Mouse (Mus musculus) cerebral cortex, adult 2 months (tissue): Measurements from ENCODE around the gene Rhoj.

Experiments used
- WGBS: fragments of 180-500 bp; shearing (Covaris S2); methylation state at CpG from one replicate; pipeline ENCODE4 v1.1.7; 2018; 5-methylcytosine and 5-hydroxymethylcytosine counted together

Rhoj gene

DNA sequence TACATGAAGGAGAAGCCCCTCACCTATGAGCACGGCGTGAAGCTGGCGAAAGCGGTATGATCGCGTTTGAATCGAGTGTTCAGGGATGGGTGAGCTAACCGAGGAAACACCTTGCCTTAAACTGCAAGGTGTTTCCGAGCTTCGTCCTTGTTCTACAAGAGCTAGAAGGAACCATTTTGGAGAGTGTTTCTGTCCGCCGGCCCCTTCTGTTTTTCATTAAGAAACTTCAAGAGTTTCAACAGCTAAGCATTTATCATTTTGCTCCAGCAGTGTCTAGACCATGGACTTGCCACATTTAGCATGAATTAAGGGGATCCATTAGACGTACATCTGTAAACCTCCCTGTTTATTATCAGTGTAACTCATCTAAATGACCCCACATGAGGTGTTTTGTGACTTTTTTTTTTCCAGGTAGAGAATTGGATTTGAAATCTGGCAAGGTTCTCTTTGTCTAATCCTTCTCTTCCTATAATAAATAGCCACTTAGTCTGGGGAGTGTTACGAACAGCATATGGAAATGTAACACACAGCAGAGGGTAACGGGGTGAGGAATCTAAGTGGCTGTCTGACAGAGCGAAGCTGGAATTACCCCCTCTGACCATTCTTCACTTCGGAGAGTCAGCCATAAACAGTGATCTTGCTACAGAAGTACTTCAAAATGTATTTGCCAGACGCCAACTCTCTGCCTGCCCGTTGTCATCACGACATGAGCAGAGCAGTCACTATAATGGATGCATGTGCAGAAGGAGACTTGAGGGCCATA lies 86.1 kb downstream of the Rhoj start:
- WGBS = 91% methylated on average over 20 of the region's 20 CpGs

DNA sequence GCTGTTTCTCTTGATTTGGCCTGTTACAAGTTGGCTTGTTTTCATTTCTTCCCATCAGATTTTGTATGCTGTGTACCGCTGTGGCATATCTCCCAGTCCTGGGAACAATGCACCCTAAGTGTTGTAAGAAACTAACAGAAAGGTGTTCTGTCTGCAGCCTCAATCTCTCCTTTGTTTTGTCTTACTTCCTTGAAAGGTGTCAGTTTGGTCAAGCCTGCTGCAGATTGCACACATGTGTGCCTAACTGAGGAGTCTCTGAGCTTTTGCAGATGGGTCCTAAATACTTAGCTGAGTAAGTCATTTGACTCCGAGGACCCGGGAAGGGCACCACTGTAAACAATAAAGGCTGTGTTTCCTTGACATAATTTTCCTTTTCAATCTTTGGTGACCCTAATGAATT lies 88.5 kb downstream of the Rhoj start:
- WGBS = 51% methylated on average over 3 of the region's 3 CpGs

DNA sequence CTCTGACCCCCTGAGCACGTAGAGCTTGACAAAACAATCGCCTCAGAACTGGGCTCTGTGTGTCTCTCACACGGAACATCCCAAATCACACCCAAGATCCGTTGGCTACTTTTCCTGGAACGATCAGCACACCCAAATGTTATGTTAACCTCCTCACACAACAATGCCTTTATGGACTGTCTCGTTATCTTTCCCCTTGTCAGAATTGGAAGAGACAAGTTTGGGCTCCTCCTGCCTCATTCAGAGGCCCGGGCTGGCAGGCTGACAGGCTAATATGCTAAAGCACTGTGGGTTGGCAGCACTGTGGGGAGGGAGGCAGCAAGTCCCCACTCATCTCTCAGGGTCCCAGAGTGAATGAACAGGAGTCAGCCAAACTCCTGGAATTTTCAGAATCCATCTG lies 89.0 kb downstream of the Rhoj start:
- WGBS = 57% methylated on average over 7 of the region's 7 CpGs

DNA sequence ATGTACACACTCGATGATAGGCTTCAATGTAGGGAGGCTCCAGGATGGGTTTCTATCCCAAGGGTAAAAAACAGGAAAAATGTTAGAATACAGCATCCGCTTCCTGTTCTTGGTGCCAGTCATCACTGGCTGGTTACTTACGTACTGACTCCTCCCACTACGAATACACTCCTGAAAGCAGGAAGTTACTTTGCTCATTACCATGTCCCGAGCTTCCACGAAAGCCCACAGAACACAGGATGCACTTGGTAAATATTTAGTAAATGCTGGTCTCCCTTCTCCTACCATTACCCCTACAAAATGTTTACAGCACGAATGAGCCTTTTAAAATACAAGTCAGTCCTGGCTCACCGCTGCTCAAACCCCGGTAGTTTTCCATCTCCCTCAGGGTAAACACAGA lies 104.8 kb downstream of the Rhoj start:
- WGBS = 79% methylated on average over 9 of the region's 9 CpGs

DNA sequence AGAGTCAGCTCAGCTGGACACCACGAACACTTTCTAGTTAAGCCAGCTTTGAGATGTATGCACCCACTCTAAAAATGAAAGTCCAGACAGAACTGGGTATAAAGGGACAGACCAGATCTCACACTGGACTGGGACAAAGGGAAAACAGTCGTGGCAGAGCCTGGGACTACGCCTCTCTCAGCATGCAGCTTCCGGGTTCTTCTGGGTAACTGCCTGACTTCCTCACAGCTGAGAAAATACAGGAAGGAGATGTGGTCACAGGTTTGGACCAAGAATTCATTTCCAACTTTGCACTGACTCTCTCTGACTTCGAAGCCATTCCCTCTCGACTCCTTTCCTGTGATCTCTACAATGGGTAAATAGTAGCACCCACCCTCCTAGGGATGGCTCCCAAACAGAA lies 106.9 kb downstream of the Rhoj start:
- WGBS = 76% methylated on average over 6 of the region's 6 CpGs

DNA sequence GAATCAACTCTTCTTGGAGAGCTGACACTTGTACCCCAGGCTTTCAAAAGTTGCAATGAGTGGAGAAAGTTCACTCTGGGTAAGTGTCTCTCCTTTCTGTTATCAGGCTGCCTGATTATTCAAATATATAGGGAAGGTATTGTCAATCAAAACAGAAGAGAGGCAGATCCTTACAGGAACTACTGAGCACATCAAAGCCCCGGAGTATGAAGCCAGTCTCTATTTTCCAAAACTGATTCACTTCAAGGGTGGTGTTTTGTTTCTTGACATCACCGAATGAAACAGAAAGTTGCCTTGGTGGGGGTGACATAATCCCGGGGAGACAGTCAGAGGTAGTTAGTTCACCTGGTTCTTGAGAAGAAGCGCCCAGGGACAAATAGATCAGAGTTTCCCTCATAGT lies 108.6 kb downstream of the Rhoj start, which contains the start of gene Gphb5:
Gene Gphb5, minus strand, starts transcription at position 101 of the 400 bp plus-strand sequence.
- 88% methylated on average over 4 of the region's 4 CpGs for WGBS

DNA sequence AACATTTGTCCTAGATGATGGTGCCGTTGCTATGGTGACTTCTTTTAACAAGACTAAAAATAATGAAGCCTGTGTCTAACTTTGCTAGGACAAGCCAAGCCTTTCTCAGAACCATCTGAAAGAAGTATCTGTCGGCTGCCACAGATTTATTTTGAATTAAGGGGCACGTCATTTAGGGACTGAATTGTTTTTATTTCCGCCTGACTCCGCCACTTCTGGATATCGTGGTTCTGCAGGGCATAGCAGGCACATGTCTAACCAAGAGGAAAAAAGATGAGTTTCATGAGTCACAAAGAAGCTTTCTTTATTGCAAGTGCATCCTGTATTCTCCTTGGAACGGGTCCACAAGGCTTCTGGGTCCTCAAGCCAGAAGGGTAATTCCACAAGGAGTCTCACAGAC lies 116.2 kb downstream of the Rhoj start:
- 24% methylated on average over 7 of the region's 7 CpGs for WGBS

DNA sequence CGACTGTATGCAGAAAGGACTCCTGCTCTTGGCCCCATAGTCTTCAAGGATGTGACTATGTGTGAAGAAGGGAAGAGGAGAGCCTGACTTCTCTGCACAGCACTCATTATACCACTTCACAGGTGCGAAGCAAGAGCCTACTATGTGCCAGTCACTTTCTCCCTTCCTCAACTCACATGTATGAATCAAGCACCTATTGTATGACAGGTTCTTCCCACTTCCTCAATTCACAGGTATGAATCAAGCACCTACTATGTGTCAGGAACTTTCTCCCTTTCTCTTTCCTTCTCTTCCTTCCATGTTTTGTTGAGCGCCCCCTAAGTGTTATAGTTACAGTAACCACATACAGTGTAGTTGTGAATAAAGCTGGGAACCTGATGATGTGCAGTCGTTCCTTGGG lies 116.7 kb downstream of the Rhoj start:
- 67% methylated on average over 4 of the region's 4 CpGs for WGBS

DNA sequence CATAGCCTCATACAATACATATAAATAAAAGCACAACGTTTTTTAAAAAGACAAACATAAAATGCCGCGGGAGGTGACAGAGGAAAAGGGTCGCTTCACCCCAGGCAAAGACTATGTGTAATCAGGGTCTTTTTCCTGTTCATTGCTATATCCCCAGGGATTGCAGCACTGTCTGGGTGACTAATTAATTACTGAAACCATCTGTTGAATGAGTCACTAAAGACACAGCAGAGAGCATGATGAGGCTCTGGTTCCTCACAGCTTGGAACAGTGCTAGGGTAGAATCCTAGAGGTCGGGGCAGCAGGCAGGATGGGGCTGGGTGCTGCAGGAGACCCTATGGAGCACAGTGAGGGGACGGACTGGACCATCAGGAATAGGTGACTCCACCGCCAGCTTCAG lies 117.8 kb downstream of the Rhoj start:
- 81% methylated on average over 7 of the region's 7 CpGs for WGBS

DNA sequence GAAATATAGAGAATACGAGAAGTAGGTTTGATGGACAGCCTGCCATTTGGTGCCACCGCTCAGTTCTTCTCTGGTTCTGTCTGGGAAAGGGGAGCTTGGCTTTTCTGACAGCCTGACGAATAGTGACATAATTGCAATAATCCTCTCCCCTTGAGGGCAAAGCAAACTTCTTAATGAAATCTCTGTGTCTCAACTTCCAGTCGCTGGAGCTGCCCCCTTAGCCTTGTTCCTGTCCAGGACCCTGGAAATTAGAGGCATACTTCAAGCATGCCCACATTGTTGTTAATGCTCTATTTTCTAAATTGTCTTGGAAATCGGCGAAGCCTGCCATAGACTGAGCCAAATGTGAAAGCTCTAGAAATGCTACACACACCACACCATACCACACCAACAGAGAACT lies 120.6 kb downstream of the Rhoj start:
- 82% methylated on average over 6 of the region's 6 CpGs for WGBS

DNA sequence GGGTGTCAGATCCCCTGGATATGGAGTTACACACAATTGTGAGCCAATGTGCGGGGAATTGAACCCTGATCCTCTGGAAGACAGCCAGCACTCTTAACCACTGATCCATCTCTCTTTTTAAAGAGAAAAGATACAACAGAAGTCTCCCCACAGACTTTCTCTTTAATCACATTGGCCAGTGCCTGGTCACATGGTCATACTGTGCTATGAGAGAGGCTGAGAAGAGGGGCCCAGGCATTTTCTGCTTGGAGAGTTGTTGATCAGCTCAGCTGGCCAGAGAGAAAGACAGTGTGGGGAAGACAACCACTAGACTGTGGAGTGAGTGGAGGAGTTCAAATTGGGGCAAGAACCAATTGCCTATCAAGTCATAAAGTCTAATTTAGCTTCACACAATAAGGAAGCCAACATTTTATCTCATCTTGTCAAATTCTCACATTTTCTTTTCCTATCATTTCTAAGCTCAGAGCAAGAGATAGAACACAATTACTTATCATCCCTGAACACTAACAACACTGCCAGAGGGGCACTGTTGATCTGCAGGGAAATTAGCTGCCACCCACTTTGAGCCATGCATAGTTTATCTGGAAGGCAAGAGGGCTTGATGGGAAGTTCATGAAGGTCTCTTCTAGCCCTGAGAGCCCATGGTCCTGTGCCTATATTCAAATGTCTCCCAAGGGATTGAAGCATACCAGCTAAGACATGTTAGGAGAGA lies 121.7 kb downstream of the Rhoj start:
- WGBS = 87% methylated on average over 1 of the region's 1 CpGs

DNA sequence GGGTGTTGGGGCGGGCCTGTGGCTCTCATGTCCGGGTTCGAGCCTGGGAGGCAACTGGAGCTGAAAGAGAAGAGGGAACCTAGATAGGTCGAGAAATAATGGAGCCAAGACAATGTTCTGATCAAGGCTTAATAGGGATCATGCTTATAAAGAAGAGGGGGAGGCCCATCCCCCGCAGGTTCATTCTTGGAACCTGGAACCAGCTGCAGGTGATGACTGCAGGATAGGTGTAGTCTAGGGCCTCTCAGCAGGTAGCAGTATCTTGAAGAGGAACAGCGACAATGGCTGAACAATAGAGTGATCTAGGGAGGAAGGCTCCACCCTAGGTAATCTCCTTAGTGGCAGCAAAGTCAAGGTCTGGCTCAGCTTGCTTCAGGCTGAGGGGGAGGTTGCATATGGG lies 124.3 kb downstream of the Rhoj start:
- 86% methylated on average over 6 of the region's 6 CpGs for WGBS

DNA sequence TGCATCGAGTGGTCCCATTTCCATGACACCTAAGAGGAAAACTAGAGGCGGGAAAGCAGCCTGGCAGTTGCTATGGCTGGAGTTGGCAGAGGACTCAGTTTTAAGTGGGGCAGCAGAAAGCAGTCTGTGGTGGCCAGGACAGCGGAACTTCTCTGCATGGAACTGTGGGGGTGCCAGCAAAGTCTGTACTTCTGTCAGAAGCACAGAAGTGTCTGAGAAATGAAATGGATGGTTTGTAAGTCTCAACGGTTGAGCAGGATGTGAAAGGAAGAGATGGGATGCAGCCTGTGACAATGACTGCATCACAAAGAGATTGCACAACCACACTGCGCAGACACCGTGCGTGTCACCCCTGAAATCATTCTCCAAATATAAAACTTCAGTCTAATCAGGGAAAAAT lies 138.1 kb downstream of the Rhoj start:
- 61% methylated on average over 7 of the region's 7 CpGs for WGBS

DNA sequence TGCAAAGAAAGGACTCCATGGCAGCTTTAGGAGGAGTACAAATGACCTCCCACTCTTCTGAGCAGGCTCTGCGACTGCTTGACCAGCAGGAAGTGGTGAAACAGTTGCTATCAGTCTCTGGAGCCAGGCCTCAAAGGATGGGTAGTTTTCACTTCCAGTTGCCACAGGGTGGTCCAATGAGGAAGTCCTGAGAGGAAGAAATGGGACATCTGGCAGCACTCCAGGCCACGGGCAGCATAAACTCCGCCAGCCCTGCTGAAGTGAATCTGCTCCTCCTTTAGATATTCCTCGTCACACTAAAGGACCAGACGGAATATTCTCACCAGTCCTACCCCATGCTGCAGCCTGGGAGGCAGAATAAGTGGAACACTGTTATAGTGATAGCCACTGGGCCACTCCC lies 140.8 kb downstream of the Rhoj start:
- WGBS = 43% methylated on average over 5 of the region's 5 CpGs

DNA sequence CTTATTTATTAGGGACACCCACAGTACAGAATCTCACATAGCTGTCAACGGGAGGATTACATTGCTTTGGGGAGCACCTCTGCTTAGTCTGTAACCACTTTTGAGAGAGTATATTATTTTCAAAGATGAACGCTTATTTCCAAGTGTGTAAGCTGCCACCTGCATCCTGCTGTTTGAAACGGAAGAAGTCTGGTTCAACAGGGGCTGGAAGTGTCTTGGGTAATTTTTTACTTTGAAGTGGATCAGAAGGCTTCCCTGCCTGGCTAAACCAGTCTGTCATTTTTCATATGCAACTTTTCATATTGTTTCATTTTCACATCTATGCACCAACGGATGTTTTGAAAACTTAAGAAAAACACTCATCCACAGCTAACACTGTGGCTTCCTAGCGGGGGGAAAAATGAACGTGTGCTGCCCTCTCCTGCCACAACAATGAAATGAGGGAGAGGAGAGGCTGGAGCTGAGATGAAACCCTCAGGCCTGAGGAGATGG lies 141.4 kb downstream of the Rhoj start:
- 44% methylated on average over 6 of the region's 6 CpGs for WGBS

DNA sequence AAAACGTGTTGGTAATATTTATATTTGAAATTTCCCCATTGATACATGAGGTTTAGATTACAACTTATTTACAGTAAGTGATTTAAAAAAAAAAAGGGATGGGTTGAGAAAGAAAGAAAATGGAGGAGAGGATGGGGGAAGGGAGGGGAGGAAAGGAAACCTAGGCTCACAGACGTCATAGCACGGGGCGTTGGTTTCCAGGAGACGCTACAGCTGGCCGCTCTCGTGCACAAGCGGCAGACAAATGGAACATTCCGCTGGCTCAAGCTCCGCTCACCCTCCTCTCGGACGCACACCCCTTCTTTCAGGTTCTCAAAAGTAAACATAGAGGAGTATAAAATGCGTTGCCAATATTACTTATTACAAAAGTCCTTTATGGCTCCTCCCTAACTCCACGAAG lies 141.9 kb downstream of the Rhoj start:
- 73% methylated on average over 14 of the region's 14 CpGs for WGBS

DNA sequence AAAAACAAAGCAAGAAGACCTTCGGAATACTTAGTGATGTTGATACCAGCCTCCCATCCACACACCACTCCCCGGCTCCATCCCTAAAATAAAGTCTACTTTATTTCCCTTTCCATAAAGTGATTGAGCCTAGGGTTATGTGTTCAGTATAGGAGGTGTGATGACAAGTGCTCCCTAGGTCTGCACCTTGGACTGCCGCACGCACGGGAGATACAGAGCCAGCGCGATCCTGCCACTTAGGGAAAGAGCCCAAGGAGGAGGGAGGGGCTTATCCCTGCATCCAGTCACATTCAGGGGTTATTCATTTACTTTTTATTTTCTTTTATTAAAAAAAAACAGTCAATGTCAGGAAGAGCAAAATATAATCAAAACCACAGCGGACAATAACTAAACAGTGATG lies 142.5 kb downstream of the Rhoj start:
- WGBS = 89% methylated on average over 8 of the region's 8 CpGs
